Mouse (Mus musculus) heart, embryonic 14.5 days (tissue): Measurements from ENCODE around the gene Ccr8. TPM values are rescaled to one million over a fixed set of nuclear protein-coding genes. Genes with fewer than 3 reads are reported as not detected.

Source experiments
- ATAC-seq: fragments of 200-750 bp; cut with Nextera tagmentation; 2 replicates; pipeline ENCODE4 v1.8.0; 2017; ENCODE audit warnings: low read depth, moderate TSS enrichment; ENCODE audit not compliant: insufficient number of reproducible peaks, insufficient read depth, low FRiP score
- H3K27ac ChIP-seq, 2 experiments: fragments of 200-500 bp in 1 of 2; fragments of 300-500 bp in 1 of 2; sonication (generic) in 1 of 2; replicated peaks in 1 of 2; 2 replicates each; pipeline ENCODE4 v1.5.1; 2012 to 2014; ENCODE audit warnings: low read depth in 2 of 2, low read length in 2 of 2, control low read depth in 1 of 2, mild to moderate bottlenecking in 1 of 2, mixed read lengths in 1 of 2; ENCODE audit not compliant: control insufficient read depth in 1 of 2, insufficient read depth in 1 of 2
- H3K27me3 ChIP-seq: fragments of 300-500 bp; sonication (generic); 2 replicates; pipeline ENCODE4 v1.6.1; 2014; ENCODE audit warnings: mild to moderate bottlenecking, low read length, control low read depth; ENCODE audit not compliant: control insufficient read depth, insufficient read depth
- H3K36me3 ChIP-seq: fragments of 300-500 bp; sonication (generic); 2 replicates; pipeline ENCODE4 v1.6.1; 2014; ENCODE audit warnings: mild to moderate bottlenecking, control low read depth, low read length, mixed read lengths; ENCODE audit not compliant: control insufficient read depth, insufficient read depth
- H3K4me1 ChIP-seq, 2 experiments: fragments of 200-500 bp in 1 of 2; fragments of 300-500 bp in 1 of 2; sonication (generic) in 1 of 2; 2 replicates each; pipeline ENCODE4 v1.6.1; 2012 to 2014; ENCODE audit warnings: low read length in 2 of 2, control low read depth in 1 of 2, mixed read lengths in 1 of 2; ENCODE audit not compliant: control insufficient read depth in 2 of 2, insufficient read depth in 2 of 2
- H3K4me2 ChIP-seq: fragments of 300-500 bp; sonication (generic); 2 replicates; pipeline ENCODE4 v1.6.1; 2014; ENCODE audit warnings: mild to moderate bottlenecking, low read length
- H3K4me3 ChIP-seq, 2 experiments: fragments of 200-500 bp in 1 of 2; fragments of 300-500 bp in 1 of 2; sonication (generic) in 1 of 2; 2 replicates each; pipeline ENCODE4 v1.5.1; 2012 to 2014; ENCODE audit warnings: low read length in 2 of 2, mild to moderate bottlenecking in 2 of 2, control low read depth in 1 of 2, low read depth in 1 of 2, moderate library complexity in 1 of 2; ENCODE audit not compliant: control insufficient read depth in 1 of 2, insufficient read depth in 1 of 2
- H3K9ac ChIP-seq: fragments of 300-500 bp; sonication (generic); 2 replicates; pipeline ENCODE4 v1.6.1; 2014; ENCODE audit warnings: mild to moderate bottlenecking, low read length
- H3K9me3 ChIP-seq: fragments of 300-500 bp; sonication (generic); 2 replicates; pipeline ENCODE4 v1.6.1; 2016; ENCODE audit warnings: low read length, control low read depth; ENCODE audit not compliant: control insufficient read depth
- WGBS: fragments of 180-500 bp; shearing (Covaris S2); extraction: QIAGEN DNeasy Blood & Tissue Kit; methylation state at CpG from one replicate; pipeline ENCODE4 v1.1.7; 2014; 5-methylcytosine and 5-hydroxymethylcytosine counted together
- polyA plus RNA-seq: library from polyadenylated mRNA; unstranded; fragments of >200 nt; fragmentation: Nextera tagmentation; extraction: Ambion mirVana; gene quantifications from 2 replicates; pipeline ENCODE4 v1.2.1, GENCODE M21; 2014

Gene Ccr8
- polyA plus RNA-seq, 1 experiment from 2014 or later, result not detected

- H3K9ac ChIP-seq, result no peak overlapping the region
- H3K36me3 ChIP-seq, result no peaks in the 10 kb centered on the region
- H3K4me1 ChIP-seq, result no peaks in the 10 kb centered on the region
- H3K4me2 ChIP-seq, result no peak overlapping the region
- no peak overlapping the region for H3K27ac ChIP-seq
- no peaks in the 10 kb centered on the region for H3K9me3 ChIP-seq
- H3K4me3 ChIP-seq, result no peak overlapping the region
- H3K27me3 ChIP-seq, result no peaks in the 10 kb centered on the region
- WGBS, result 62% methylated on average over 4 of the region's 4 CpGs
- no peak for ATAC-seq
Observed at GRCm38 (mm10) chr9:120064317-120064716, 27.6 kb upstream of the Ccr8 start.

- WGBS, result 92% methylated on average over 2 of the region's 2 CpGs
- Histone ChIP-seq H3K27ac (no peak overlapping the region), H3K36me3 (no peaks in the 10 kb centered on the region), H3K4me1 (no peaks in the 10 kb centered on the region), H3K9me3 (no peaks in the 10 kb centered on the region), H3K9ac (no peak overlapping the region), H3K4me2 (no peak overlapping the region), H3K4me3 (no peak overlapping the region), H3K27me3 (no peaks in the 10 kb centered on the region)
- ATAC-seq, result no peak
Observed at GRCm38 (mm10) chr9:120067609-120068008, 24.3 kb upstream of the Ccr8 start.

GRCm38 (mm10) chr9:120068047-120068446 is 23.9 kb upstream of the Ccr8 start:
- Histone ChIP-seq H3K4me3 (no peak overlapping the region), H3K27ac (no peak overlapping the region), H3K4me2 (no peak overlapping the region), H3K9ac (no peak overlapping the region), H3K9me3 (no peaks in the 10 kb centered on the region), H3K4me1 (no peaks in the 10 kb centered on the region), H3K36me3 (no peaks in the 10 kb centered on the region), H3K27me3 (no peaks in the 10 kb centered on the region)
- 45% methylated on average over 10 of the region's 10 CpGs for WGBS
- ATAC-seq, result no peak

GRCm38 (mm10) chr9:120069779-120070178 is 22.1 kb upstream of the Ccr8 start, which contains the start of gene Cx3cr1:
Gene Cx3cr1, minus strand, starts transcription at chr9:120069879.
- Histone ChIP-seq H3K4me2 (no peak within 1 kb of the TSS), H3K27me3 (no peaks in the 10 kb centered on the region), H3K9ac (no peak within 1 kb of the TSS), H3K36me3 (no peaks in the 10 kb centered on the region), H3K27ac (no peak within 1 kb of the TSS), H3K4me1 (no peaks in the 10 kb centered on the region), H3K4me3 (no peak within 1 kb of the TSS), H3K9me3 (no peaks in the 10 kb centered on the region)
- ATAC-seq, result no peak
- WGBS, result 79% methylated on average over 11 of the region's 11 CpGs

GRCm38 (mm10) chr9:120071251-120071650 is 20.7 kb upstream of the Ccr8 start:
- no peak overlapping the region for H3K27ac ChIP-seq
- H3K36me3 ChIP-seq, result no peaks in the 10 kb centered on the region
- WGBS, result 65% methylated on average over 2 of the region's 2 CpGs
- H3K4me3 ChIP-seq, result no peak overlapping the region
- no peaks in the 10 kb centered on the region for H3K9me3 ChIP-seq
- H3K4me2 ChIP-seq, result no peak overlapping the region
- no peak for ATAC-seq
- H3K4me1 ChIP-seq, result no peaks in the 10 kb centered on the region
- no peaks in the 10 kb centered on the region for H3K27me3 ChIP-seq
- H3K9ac ChIP-seq, result no peak overlapping the region

- Histone ChIP-seq H3K4me3 (no peak overlapping the region), H3K27ac (no peak overlapping the region), H3K9me3 (no peaks in the 10 kb centered on the region), H3K4me1 (no peaks in the 10 kb centered on the region), H3K36me3 (no peaks in the 10 kb centered on the region), H3K27me3 (no peaks in the 10 kb centered on the region), H3K9ac (no peak overlapping the region), H3K4me2 (no peak overlapping the region)
- no peak for ATAC-seq
- WGBS, result 14% methylated on average over 3 of the region's 3 CpGs
Observed at GRCm38 (mm10) chr9:120073169-120073568, 18.7 kb upstream of the Ccr8 start.

GRCm38 (mm10) chr9:120074516-120074915 is 17.4 kb upstream of the Ccr8 start:
- H3K27ac ChIP-seq, result no peak overlapping the region
- no peak overlapping the region for H3K4me2 ChIP-seq
- H3K4me3 ChIP-seq, result no peak overlapping the region
- H3K9ac ChIP-seq, result no peak overlapping the region
- no peaks in the 10 kb centered on the region for H3K36me3 ChIP-seq
- H3K9me3 ChIP-seq, result no peaks in the 10 kb centered on the region
- H3K27me3 ChIP-seq, result no peaks in the 10 kb centered on the region
- no peaks in the 10 kb centered on the region for H3K4me1 ChIP-seq
- ATAC-seq, result no peak
- WGBS, result 77% methylated on average over 7 of the region's 7 CpGs

GRCm38 (mm10) chr9:120078241-120078640 is 13.7 kb upstream of the Ccr8 start:
- Histone ChIP-seq H3K4me2 (no peak overlapping the region), H3K27ac (no peak overlapping the region), H3K9me3 (no peaks in the 10 kb centered on the region), H3K4me1 (no peaks in the 10 kb centered on the region), H3K27me3 (no peaks in the 10 kb centered on the region), H3K36me3 (no peaks in the 10 kb centered on the region), H3K9ac (no peak overlapping the region), H3K4me3 (no peak overlapping the region)
- no peak for ATAC-seq
- WGBS, result 83% methylated on average over 3 of the region's 3 CpGs
